Mouse (Mus musculus): ENCODE results near the gene Ppa1.

The Ppa1 gene

DNA sequence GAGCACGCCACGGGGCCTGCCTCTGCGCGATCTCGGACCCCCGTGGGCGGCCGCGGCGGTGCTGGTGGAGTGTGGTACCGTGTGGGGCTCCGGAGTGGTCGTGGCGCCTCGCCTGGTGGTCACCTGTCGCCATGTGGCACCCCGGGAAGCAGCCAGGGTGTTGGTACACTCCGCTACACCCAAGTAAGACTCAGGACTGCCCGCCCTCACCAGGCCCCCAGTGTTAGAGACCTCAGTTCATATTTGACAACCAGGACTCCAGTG, 48.1 kb downstream of the Ppa1 start:
- DNase-seq: no peak

GRCm38 (mm10) chr10:61697028-61697427, 48.7 kb downstream of the Ppa1 start:
- DNase-seq: no peak

DNA sequence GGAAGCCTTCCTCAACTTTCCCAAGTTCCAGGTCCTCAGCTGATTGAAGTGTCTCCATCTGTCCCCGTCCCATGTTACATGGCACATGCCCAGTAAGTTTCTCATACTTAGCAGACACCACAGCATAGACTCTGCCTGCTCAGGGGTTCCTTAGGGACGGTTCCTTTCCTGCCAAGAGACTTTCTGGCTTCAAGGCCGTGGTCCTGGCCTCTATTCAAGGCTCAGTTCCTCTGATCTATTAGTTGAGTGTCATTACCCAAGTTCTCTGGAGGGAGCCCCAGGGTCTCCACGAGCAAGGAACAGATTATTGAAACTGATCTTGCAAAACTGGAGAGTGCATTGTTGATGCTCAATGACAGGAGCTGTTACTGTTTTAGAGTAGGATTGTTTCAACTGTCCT, 56.3 kb downstream of the Ppa1 start:
- no peak for DNase-seq

GRCm38 (mm10) chr10:61706412-61707375, 58.3 kb downstream of the Ppa1 start:
- DNase-seq: no peak

DNA sequence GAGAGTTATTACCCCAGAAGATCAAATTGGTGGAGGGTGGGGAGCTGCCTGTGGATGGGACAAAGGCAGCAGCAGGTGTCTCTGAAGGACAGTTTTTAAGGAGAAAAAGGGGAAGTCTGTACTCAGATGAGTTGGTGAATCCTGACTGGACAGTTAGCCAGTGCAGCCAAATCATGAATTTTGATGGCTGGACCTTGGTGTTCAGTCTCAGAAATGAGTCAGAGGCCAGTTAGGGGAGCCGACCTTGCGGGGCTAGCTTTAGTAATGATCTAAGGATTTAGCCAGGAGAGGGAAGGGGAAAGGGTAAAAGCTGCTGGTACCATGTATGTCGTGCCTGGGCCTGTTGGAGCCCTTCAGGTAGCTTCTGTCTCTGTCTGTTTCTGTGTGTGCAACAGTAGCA, 65.2 kb downstream of the Ppa1 start:
- DNase-seq: no peak

DNA sequence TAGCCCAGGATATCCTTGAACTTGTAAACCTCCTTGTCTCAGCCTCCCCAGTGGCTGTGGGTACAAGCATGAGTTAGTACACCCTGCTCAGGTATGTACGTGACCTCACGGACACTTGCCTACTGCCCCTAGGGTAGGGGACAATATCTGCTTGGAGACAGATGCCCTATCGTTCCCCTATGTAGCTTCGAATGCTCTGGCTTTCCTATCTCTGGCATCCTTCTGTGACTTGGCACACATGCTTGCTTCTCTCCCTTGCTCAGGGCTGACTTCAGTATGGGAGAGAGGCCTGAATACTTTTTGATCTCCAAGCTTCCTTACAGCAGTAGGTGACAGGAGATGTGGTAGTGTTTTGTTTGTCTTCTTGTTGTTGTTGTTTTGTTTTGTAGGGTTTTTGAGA, 65.8 kb downstream of the Ppa1 start:
- DNase-seq: no peak

DNA sequence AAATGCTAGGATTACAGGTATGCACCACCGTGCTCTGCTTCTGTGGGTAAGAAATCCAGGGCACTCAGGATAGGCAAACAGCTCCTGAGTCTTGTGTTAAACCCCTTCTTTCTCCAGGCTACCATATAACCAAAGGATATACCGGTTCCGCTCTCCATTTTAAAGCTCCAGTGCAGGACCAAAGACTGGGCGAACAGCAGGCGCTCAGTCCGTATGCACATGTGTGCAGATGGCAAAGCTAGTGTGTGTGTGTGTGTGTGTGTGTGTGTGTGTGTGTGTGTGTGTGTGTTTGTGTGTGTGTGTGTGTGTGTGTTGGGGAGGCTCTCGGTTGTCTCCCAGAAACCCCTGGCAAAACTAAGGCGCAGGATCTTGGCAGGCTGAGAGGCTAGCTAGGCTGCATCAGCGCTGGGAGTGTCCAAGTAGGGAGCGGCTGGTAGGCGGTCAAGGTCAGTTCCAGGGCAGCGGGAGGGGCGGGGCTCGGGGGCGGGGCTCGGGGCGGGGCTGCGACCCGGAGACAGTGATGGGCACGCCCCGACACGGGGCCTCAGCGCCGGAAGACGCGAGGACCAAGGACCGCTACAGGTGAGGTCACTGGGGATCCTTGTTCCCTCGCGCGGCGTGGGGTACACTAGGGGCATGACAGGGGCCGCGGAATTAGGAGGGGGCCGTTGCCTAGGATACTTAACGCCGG, 66.6 kb downstream of the Ppa1 start, which contains the start of gene Aifm2:
Aifm2 (plus strand) TSS at position 493 of the 691 bp plus-strand sequence.
- DNase-seq: no peak

DNA sequence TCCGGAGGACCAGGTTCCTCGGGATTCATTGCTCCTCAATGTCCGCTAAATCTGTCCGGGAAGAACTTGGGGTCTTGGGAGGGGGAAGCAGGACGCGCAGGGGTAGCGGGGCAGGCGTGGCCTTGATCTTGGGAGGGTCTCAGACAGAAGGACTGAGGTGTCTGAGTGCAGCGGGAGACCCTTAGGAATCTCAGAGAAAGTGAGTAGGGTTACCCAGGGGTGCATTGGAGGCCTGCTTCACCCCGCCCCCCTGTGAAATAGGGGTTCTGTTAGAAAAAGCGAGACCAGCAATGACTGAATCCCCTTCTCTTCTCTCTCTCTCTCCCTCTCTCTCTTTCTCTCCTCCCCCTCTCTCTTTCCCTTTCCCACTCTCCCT, 67.1 kb downstream of the Ppa1 start:
- no peak for DNase-seq

DNA sequence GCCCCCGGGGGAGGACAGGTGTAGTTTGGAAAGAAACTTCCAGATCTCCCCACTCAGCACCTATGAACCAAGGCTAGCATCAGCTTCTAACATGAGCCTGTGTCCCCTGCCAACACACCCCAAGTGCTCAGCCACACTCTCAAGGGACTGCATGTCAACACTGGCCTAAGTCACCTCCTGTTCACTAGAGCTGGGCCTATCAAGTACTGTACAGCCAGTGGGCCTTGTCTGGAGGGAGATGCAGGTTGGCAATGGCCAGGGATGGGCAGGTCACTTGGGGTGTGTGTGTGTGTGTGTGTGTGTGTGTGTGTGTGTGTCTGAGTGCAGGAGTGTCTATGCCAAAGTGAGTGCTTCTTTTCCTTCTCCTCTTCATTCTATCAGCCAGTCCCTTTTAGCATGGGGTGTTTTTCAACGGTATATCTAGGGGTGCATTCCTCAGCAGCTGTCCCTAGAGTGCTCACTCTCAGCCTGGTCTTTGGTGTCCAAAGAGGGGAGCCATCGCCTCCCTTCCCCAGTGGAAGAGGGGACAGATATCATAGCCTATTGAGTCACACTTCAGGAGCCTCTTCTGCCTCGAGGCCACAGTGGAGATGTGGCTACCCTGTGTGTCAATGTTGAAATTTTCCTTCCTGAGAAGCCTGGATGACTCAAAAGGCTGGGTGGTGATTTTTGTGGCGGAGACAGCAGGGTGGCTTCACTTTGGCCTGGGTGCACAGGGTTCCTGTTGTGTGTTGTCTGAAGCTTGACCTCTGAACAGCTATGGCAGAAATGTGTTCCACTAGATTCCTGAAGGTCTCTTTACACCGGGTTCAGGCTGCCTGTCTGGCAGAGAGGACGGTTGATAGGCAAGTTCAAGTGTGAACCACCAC, 67.9 kb downstream of the Ppa1 start:
- DNase-seq: no peak

DNA sequence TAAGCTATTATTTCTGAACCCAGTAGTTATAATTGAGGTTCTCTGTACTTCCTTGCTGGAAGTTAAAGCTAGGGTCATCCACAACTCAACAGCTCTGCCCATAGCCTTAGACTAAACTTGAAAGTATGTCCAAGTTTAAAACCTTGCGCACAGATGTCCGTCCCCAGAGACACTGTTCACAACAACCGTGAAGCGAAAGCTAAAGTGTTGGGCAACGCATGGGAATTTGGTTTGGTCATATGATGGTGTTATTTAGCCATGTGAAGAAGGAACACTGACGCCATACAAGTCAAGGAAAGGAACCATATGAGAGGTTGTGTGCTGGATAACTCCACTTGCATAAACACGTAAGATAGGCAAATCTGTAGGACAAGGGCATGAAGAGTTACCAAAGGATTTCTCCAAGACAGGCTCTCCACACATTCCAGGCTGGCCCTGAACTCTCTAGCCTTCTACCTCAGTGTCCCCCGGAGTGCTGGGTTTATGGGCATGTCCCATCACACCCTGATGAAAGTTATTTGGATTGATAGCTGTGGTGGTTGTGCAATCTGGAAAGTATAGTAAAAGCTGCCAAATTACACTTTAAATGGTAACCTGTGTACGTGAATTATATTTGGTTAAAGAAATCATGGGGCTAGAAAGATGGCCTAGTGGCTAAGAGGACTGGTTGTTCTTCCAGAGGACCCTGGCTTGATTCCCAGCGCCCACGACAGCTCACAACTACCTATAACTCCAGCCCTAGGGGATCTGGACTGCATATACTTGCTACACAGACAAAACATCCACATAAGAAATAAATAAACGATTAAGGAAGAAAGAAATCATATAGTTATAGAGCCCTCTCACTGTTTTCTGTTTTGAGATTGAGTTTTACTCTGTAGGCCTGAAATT, 69.3 kb downstream of the Ppa1 start:
- DNase-seq: no peak

GRCm38 (mm10) chr10:61720331-61720730, 72.0 kb downstream of the Ppa1 start:
- no peak for DNase-seq

- no peak for DNase-seq
These were observed 73.9 kb downstream of the Ppa1 start for GRCm38 (mm10) chr10:61722215-61722614.

- no peak for DNase-seq
These were observed 74.9 kb downstream of the Ppa1 start for GRCm38 (mm10) chr10:61723271-61723670.

Measured in right cerebral cortex, postnatal 4 days (tissue).